Comparison of ENCODE assay signal across 17 mouse cellular contexts in the genomic region with DNA sequence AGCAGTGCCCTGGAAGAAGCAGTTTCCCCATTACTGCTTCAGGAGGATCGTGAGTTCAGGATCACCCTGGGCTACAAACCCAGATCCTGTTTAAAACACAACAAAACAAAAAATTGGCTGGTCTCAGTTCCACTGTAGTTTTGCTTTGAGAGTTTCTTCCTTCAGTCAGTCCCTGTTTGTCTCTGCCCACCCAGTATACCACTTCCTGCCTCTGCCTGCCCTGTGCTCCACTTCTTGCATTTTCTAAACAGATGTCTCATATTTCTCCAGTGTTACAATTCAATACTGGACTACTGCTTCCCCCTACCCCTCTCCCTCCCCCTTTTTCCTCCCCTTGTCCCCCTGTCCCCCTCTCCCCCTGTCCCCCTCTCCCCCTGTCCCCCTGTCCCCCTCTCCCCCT.
DNase-seq lines count a peak whose midpoint lies in the region; TF ChIP-seq lines count a peak whose summit lies in the region.
"Had no signal": no experiment of that assay in that cellular context is flagged by ENCODE, and none has a peak within 500 bp of the region (broad histone marks: within the 10 kb centered on the region; RNA-seq: fewer than 3 reads in every experiment).

No protein-coding gene starts in this region.

- no peak for TF ChIP-seq CTCF in thymus, adult 2 months (IDR thresholded peaks at IDR 0.05; ENCODE audit: borderline replicate concordance, control insufficient read depth, extremely low read depth, insufficient read depth, low read length, poor library complexity)

- TF ChIP-seq POLR2A in thymus, adult 2 months (IDR thresholded peaks at IDR 0.05; ENCODE audit: control insufficient read depth, extremely low read depth, insufficient read depth, low read length, poor library complexity): no peak

- no peaks in the 10 kb centered on the region for H3K27me3 ChIP-seq in thymus, adult 2 months (ENCODE audit: control insufficient read depth, insufficient read depth, low read length)
- H3K27me3 ChIP-seq: embryonic facial prominence, embryonic 13.5 days; forebrain, embryonic 13.5 days; heart, embryonic 15.5 days; limb, embryonic 13.5 days; neural tube, embryonic 15.5 days had no signal

- intact Hi-C loops in heart, postnatal 36 days (cut with DNase I): no loop called here

- H3K36me3 ChIP-seq in thymus, adult 2 months (ENCODE audit: control insufficient read depth, insufficient read depth, low read length): no peaks in the 10 kb centered on the region
- H3K36me3 ChIP-seq: embryonic facial prominence, embryonic 13.5 days; heart, embryonic 15.5 days; limb, embryonic 13.5 days; neural tube, embryonic 15.5 days had no signal

- H3K4me3 ChIP-seq in thymus, adult 2 months (ENCODE audit: control insufficient read depth, insufficient read depth, low read length): no peak overlapping the region
- H3K4me3 ChIP-seq: embryonic facial prominence, embryonic 13.5 days; forebrain, embryonic 13.5 days; heart, embryonic 15.5 days; limb, embryonic 13.5 days; neural tube, embryonic 15.5 days had no signal

- H3K4me1 ChIP-seq in thymus, adult 2 months (replicated peaks; ENCODE audit: control insufficient read depth, insufficient read depth, low read length): peaks cover 20% of the 10 kb centered on the region
- H3K4me1 ChIP-seq: embryonic facial prominence, embryonic 13.5 days; heart, embryonic 15.5 days; limb, embryonic 13.5 days; neural tube, embryonic 15.5 days had no signal

- peak overlapping the region; percentile 72 for H3K27ac ChIP-seq in thymus, adult 2 months (ENCODE audit: control insufficient read depth, insufficient read depth, low read length)
- H3K27ac ChIP-seq: embryonic facial prominence, embryonic 13.5 days; forebrain, embryonic 13.5 days; heart, embryonic 15.5 days; kidney, postnatal 0 days; limb, embryonic 13.5 days; neural tube, embryonic 15.5 days had no signal

- WGBS in thymus, adult 2 months: 6% methylated on average over 1 of the region's 1 CpGs

- DNase-seq in heart, adult 11 months: peak; percentile 93
- DNase-seq in heart, postnatal 36 days: no peak
- DNase-seq in 416B (ENCODE audit: low read depth): peak; percentile 15
- peak; percentile 40 for DNase-seq in induced T-regulatory cell, adult 2 months (ENCODE audit: low read depth)
- peak; percentile 68 for DNase-seq in thymus, adult 2 months
- no peak for DNase-seq in frontal cortex, postnatal 10 days (ENCODE audit: low spot score in 2 of 2)
- no peak for DNase-seq in c-Kit-positive CD71-positive TER-119-positive erythroid progenitor cells, embryonic 14.5 days (ENCODE audit: low spot score)
- DNase-seq in yolk sac, embryonic 10.5 days (ENCODE audit: low spot score): no peak
- DNase-seq: cerebellum, postnatal 14 days; gastrocnemius, postnatal 10 days; layer of hippocampus, postnatal 36 days had no signal

Comparison
In these comparisons a context has a peak if more than half of its experiments do, and no peak if none do; other contexts are left out.
1. DNase-seq: peak in heart, adult 11 months (single experiment), 416B (single experiment), induced T-regulatory cell, adult 2 months (single experiment) and thymus, adult 2 months (single experiment); none in heart, postnatal 36 days (0 of 2), frontal cortex, postnatal 10 days (0 of 2), c-Kit-positive CD71-positive TER-119-positive erythroid progenitor cells, embryonic 14.5 days (single experiment) and yolk sac, embryonic 10.5 days (single experiment).